Mouse (Mus musculus): ENCODE results near the gene Fmn2.

Gene Fmn2

GRCm38 (mm10) chr1:174557211-174557610, 55.6 kb downstream of the Fmn2 start:
- no peak for DNase-seq (ENCODE audit: low spot score)

DNA sequence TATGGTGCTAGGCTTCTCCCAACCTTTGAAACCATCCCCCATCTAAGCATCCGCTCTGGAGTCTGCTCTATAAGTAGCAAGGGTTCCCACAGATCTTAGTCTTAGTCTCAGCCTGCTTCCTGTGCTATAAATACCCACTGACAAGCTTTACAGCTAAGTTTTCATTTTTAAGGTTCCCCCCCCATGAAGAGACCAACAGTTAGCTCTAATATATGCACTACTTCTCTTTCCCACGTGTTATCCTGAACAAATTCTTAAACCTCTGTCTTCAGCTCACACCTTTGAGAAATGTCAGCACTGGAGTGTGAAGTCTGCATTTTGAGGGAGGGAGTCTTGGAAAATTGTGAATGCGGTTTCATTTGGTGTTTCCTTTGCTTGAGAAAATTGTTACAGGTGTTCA, 56.2 kb downstream of the Fmn2 start:
- no peak for DNase-seq (ENCODE audit: low spot score)

GRCm38 (mm10) chr1:174558488-174558887, 56.9 kb downstream of the Fmn2 start:
- no peak for DNase-seq (ENCODE audit: low spot score)

DNA sequence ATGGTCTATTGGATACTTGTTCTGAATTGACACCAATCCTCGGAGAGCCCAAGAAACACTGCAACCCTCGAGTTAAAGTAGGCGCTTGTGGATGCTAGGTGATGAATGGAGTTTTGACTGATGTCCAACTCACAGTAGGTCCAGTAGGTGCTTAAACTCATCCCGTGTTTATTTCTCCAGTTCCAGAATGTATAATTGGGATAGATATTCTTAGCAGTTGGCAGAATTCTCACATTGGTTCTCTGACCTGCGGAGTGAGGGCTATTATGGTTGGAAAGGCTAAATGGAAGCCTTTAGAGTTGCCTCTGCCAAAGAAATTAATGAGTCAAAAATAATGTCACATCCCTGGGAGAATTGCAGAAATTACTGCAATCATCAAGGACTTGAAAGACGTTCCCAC, 62.9 kb downstream of the Fmn2 start:
- DNase-seq (ENCODE audit: low spot score) = no peak

DNA sequence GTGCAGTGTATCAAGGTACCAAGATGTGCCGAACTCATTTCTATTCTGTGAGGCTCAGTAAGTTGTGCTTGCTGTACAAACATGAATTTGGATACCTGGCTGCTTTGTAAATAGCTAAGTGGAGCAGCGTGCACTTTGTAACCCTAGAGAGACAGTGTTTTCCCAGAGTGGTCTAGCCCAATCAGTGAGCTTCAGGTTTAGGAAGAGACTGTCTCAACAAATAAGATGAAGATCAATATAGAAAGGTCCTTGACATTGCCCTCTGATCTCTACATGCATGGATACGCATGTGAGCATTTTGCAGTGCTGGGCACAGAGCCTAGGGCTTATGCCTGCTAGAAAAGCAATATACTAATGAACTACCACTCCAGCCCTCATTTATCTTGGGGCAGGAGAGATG, 67.0 kb downstream of the Fmn2 start:
- DNase-seq (ENCODE audit: low spot score) = no peak

DNA sequence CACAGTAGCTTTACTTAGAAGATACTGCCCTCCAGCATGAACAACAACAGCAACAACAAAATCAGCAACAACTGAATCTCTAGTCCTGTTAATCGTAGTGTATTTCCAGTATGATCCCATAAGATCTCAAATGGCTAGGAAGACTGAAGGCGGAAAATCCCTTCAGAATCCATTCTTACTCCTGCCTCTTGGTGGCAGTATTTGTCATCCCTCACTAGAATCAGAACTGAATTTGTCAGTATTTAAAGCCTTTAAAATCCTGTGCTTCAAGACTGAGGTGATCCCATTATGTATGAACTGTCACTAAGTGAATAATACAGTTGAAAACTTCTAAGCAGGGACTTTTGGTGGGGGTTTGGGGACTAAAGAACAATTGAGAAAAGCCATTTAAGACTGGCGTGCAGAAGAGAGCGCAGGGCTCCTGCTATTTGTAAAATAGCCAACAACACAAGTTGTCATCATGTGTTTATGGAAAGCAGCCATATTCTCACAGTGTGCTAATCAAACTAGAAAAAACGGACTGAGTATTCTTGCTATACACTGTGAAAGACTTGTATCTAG, 90.9 kb downstream of the Fmn2 start:
- peak; percentile 48 for DNase-seq (ENCODE audit: low spot score)

- DNase-seq (ENCODE audit: low spot score) = peak; percentile 85
Measured at GRCm38 (mm10) chr1:174594989-174595388, 93.4 kb downstream of the Fmn2 start.

DNA sequence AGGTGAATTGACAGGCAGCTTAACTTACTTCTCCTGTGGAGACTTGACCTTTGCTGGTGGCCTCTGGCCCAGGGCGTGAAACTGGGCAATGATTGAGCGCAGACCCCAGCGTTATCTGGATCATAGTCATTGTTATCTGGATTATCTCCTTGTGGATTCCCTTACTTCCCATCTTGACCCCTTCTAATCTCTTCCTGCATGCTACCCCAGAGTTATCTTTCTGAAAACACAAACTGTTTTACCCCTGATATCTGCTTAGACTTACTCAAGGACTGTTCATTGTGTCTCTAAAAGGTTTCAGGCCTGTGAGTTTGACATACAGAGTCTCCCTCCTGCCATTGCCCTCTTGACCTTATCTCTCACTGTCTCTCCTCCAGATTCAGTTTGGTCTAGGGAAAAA, 95.9 kb downstream of the Fmn2 start:
- DNase-seq (ENCODE audit: low spot score) = no peak

DNA sequence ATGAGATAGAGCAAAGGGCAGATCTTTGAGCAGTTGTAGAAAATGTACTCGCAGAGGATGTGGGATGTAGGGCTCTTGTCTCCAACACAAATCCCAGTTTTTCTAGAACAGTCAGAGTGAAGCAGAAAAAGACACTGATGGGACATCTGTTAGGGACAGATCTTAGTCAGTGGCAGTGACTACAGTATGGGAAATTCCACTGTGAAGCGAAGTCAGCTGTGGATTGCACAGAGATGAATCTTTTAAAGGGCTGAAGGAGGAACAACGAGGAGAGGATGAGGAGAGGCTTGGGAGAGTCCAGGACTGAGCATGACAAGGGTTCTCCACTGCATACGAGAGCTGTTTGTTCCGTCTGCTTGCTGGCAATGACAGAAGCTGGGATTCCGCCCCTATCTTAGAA, 96.6 kb downstream of the Fmn2 start:
- no peak for DNase-seq (ENCODE audit: low spot score)

DNA sequence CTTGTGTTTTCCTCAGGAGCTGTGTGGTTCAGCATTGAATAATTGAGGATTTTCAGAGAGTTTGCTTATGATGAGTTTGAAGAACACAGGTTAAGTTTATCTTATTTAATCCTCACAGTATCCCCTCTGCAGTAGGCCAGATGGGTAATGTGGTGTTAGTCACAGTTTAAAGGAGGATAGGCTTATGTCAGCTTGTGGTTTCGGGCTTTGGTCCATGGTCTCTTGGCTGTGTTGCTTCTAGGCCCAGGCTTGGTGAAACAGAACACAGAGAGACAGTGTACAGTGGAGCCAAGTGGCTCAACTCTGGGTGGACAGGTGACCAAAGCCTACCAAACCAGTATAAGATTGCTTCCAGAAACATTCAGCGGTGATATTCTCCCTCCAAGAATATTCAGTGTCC, 98.4 kb downstream of the Fmn2 start:
- no peak for DNase-seq (ENCODE audit: low spot score)

DNA sequence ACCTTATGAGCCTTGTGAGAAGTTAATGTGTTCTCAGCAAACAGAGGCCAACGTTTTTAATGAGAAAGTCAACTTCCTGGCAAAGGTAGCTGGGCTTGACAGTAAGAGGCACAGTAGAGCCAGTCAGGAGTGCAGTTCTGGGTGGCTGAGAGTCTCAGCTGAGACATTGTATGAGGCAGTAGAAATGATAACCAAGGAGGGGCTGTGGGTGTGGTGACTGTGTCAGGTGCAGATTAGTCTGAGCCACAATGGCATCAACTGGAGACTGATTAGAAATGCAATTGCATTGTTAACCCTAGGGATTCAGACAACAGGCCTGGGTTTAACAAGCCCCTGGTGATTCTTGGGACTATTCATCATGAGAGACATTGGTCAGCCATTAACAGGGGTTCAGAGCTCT, 99.0 kb downstream of the Fmn2 start:
- no peak for DNase-seq (ENCODE audit: low spot score)

GRCm38 (mm10) chr1:174617368-174617767, 115.7 kb downstream of the Fmn2 start:
- no peak for DNase-seq (ENCODE audit: low spot score)

DNA sequence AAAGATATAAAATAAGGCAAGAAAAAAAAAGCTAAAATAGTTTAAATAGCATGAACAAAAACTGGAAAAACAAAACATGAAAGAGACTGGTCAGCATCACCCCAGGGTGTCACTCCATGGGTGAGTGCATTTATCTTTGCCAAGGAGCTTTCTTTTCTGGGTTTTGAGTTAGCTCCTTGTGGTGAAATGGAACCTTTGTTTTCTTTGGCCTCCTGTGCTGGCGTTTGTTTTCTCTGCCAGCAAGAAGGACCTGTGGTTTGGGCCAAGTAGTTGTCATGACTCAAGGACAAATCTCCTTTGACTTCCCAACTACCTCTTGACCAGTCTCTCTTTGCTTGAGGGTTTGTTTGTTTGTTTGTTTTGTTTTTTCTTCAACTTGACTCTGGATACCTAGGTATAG, 119.9 kb downstream of the Fmn2 start:
- DNase-seq (ENCODE audit: low spot score) = no peak

DNA sequence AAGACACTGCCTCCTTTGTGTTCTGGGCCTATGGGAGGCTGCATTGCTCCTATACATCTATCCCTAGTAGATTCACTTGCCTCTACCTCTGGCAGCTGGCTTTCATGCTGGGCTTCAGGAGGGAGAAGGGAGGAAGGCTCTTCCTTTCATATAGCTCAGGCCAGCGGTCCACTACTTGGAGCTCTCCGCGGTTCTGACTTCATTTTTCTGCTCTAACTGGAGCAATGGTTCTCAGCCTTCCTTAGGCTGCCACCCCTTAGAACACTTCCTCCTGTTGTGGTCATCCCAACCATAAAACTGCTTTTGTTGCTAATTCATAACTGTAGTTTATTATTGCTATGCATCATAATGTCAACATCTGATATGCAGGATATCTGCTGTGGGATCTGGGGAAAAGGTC, 121.4 kb downstream of the Fmn2 start:
- DNase-seq (ENCODE audit: low spot score) = peak; percentile 10

GRCm38 (mm10) chr1:174630074-174630473, 128.4 kb downstream of the Fmn2 start:
- DNase-seq (ENCODE audit: low spot score) = peak; percentile 9

GRCm38 (mm10) chr1:174636291-174636690, 134.7 kb downstream of the Fmn2 start:
- DNase-seq (ENCODE audit: low spot score) = no peak

GRCm38 (mm10) chr1:174637564-174638085, 136.0 kb downstream of the Fmn2 start:
- peak; percentile 12 for DNase-seq (ENCODE audit: low spot score)

- DNase-seq (ENCODE audit: low spot score) = no peak
Measured at GRCm38 (mm10) chr1:174640901-174641300, 139.3 kb downstream of the Fmn2 start.

DNA sequence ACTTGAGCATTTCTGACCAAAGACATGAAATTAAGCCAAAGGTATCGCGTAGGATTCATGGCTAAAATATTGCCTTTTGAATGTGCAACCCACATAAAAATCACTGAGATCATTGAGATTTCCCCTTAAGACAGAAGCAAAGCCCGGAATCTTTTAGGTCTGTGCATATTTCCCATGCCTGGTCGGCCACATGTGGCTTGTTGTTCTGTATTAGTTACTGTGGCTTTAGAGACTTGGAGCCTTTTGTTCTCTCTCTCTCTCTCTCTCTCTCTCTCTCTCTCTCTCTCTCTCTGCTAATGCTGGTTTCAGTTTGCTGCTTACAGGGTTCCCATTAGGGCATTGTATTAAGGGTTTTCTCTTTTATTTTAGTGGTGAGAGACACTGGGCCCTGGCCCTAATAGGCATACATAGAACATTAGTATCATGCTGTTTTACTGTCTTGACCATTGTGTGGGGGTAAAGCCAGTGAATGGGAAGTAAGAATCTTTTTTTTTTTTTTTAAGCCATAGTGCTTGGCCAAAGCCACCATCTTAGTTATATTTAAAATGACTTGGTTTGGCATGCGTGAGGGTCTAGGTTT, 141.9 kb downstream of the Fmn2 start:
- no peak for DNase-seq (ENCODE audit: low spot score)

DNA sequence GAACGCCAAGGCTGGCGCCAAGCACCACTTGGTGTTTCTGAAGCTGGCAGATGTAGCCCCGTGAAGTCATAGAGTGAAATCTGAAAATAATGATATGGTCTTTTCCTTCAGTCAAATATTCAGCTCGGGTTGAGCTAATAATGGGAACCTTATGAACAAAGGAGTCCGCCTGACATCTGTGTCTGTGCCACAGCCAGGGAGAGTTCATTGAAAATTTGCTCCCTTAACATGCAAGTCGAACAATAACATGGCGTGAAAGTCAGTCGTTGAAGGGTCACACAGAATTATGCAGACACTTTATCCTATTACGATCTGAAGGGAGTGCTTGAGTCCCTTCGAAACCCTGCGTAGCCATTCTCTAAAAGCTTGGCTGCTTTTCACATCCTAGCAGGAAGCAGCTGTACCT, 147.8 kb downstream of the Fmn2 start:
- no peak for DNase-seq (ENCODE audit: low spot score)

- DNase-seq (ENCODE audit: low spot score) = no peak
Measured at GRCm38 (mm10) chr1:174654565-174654964, 152.9 kb downstream of the Fmn2 start.

DNA sequence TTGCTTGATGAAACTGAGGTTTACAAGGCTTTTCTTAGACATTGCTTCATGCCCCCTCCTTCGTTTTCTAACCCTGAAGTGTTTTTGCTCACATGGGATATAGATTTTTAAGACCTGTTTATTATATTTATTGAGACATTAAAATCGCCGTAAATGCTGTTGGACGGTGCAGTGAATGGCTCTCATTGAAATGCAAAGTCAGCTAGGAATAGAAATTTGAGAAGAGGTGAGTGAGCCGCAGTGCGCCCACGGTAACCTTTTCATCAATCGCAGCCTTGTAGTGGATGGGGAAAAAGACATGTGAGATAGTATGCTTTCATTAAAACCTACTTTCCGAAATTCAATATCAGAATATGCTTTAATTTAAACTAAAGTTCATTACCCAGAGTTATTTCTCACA, 153.7 kb downstream of the Fmn2 start:
- no peak for DNase-seq (ENCODE audit: low spot score)

GRCm38 (mm10) chr1:174656554-174656953, 154.9 kb downstream of the Fmn2 start:
- DNase-seq (ENCODE audit: low spot score) = no peak
